Mouse (Mus musculus): ENCODE data around the gene Vps45.

- no peak for TF ChIP-seq GATA1 (IDR thresholded peaks at IDR 0.05; ENCODE audit: borderline replicate concordance, low read length)
- TF ChIP-seq CTCF (IDR thresholded peaks at IDR 0.05; ENCODE audit: low read depth, low read length) = no peak
- no peak for TF ChIP-seq TAL1 (conservative IDR thresholded peaks at IDR 0.05; ENCODE audit: low read depth, low read length)
- no peak for TF ChIP-seq POLR2AphosphoS5 (IDR thresholded peaks at IDR 0.05; ENCODE audit: insufficient replicate concordance, low read depth, low read length)
Measured at GRCm38 (mm10) chr3:96082714-96083508, 24.6 kb upstream of the Vps45 start.
